Mouse (Mus musculus) olfactory bulb, adult 2 months (tissue): ENCODE results near the gene Nkx1-2.

Experiments used
- CTCF ChIP-seq: fragments of 200-500 bp; IDR thresholded peaks from 2 replicates; pipeline ENCODE4 v1.5.1; 2012; ENCODE audit warnings: low read depth, mild to moderate bottlenecking, low read length, moderate library complexity; ENCODE audit not compliant: insufficient read depth
- POLR2A ChIP-seq: fragments of 200-500 bp; IDR thresholded peaks from 2 replicates; pipeline ENCODE4 v1.6.1; 2012; ENCODE audit warnings: mild to moderate bottlenecking, low read depth, low read length, moderate library complexity; ENCODE audit not compliant: insufficient read depth

GRCm38 (mm10) chr7:132619975-132620918, 20.8 kb upstream of the Nkx1-2 start:
- TF ChIP-seq POLR2A (no peak), CTCF (no peak)
